Mouse (Mus musculus): ENCODE data around the gene Dnm3.

GRCm38 (mm10) chr1:162305247-162305646 lies 172.6 kb downstream of the Dnm3 start:
- TF ChIP-seq CTCF (IDR thresholded peaks at IDR 0.05; ENCODE audit: insufficient read depth, low read depth, low read length), result no peak
- TF ChIP-seq POLR2A (IDR thresholded peaks at IDR 0.05; ENCODE audit: insufficient read depth, low read depth, low read length), result no peak

Measured in olfactory bulb, adult 2 months (tissue).